Comparison of ENCODE assay signal across 21 mouse cellular contexts in genomic region chr10:117910426-117910825, GRCm38 (mm10).
A peak's percentile ranks its signal among the peaks of the same experiment; 100 is the strongest.
DNase-seq lines count a peak whose midpoint lies in the region; TF ChIP-seq lines count a peak whose summit lies in the region.
"Had no signal": no experiment of that assay in that cellular context is flagged by ENCODE, and none has a peak within 500 bp of the region (broad histone marks: within the 10 kb centered on the region; RNA-seq: fewer than 3 reads in every experiment).

No protein-coding gene starts in this region.

- TF ChIP-seq CTCF in spleen, adult 2 months (IDR thresholded peaks at IDR 0.05; ENCODE audit: extremely low read depth, insufficient read depth, insufficient read length, insufficient replicate concordance), result no peak
- TF ChIP-seq CTCF in ES-Bruce4 (IDR thresholded peaks at IDR 0.05; ENCODE audit: low read depth, low read length), result no peak

- no peaks in the 10 kb centered on the region for H3K9me3 ChIP-seq in ES-Bruce4 (replicated peaks; ENCODE audit: control insufficient read depth, insufficient read depth, low read length, poor library complexity, severe bottlenecking)
- H3K9me3 ChIP-seq in midbrain, embryonic 10.5 days (replicated peaks), result no peaks in the 10 kb centered on the region
- H3K9me3 ChIP-seq: embryonic facial prominence, embryonic 12.5 days; forebrain, embryonic 12.5 days; heart, embryonic 15.5 days; hindbrain, embryonic 13.5 days had no signal

- TF ChIP-seq POLR2A in spleen, adult 2 months (IDR thresholded peaks at IDR 0.05; ENCODE audit: low read depth, low read length), result no peak
- TF ChIP-seq POLR2A in ES-Bruce4 (IDR thresholded peaks at IDR 0.05; ENCODE audit: insufficient read depth, low read length), result no peak

- H3K9ac ChIP-seq in ES-Bruce4 (ENCODE audit: low read depth, poor library complexity, severe bottlenecking), result no peak overlapping the region
- H3K9ac ChIP-seq: embryonic facial prominence, embryonic 12.5 days; forebrain, embryonic 12.5 days; heart, embryonic 15.5 days; hindbrain, embryonic 13.5 days had no signal

- DNase-seq in spleen, adult 2 months (ENCODE audit: low read depth in 1 of 2, low spot score in 2 of 2), result peak; percentile 31 to 61
- DNase-seq in spleen, postnatal 10 days (ENCODE audit: low spot score in 2 of 2), result no peak
- DNase-seq in induced T-regulatory cell, adult 2 months (ENCODE audit: low read depth), result peak; percentile 89
- DNase-seq in embryo, embryonic 10.5 days (ENCODE audit: low spot score), result no peak
- no peak for DNase-seq in thymus, postnatal 4 days
- no peak for DNase-seq in midbrain, embryonic 10.5 days (ENCODE audit: low spot score)
- DNase-seq: adrenal gland, postnatal 14 days; cerebellum, adult 9-11 months; gastrocnemius, adult 2 months; heart, postnatal 36 days; kidney, adult 8-10 months; kidney, postnatal 10 days; lung, postnatal 4 days; right cerebral cortex, postnatal 14 days; thymus, adult 18-20 months had no signal

- TF ChIP-seq EP300 in ES-Bruce4 (IDR thresholded peaks at IDR 0.05; ENCODE audit: insufficient read depth, low read depth, low read length), result no peak

- peaks cover 14% of the 10 kb centered on the region; the same call in 1 of the 2 replicates for H3K4me1 ChIP-seq in spleen, adult 2 months (ENCODE audit: control insufficient read depth, insufficient read depth, insufficient read length)
- peaks cover 7% of the 10 kb centered on the region for H3K4me1 ChIP-seq in ES-Bruce4 (ENCODE audit: control insufficient read depth, insufficient read depth, low read length)
- H3K4me1 ChIP-seq in midbrain, embryonic 10.5 days, result peaks cover 20% of the 10 kb centered on the region

- no peaks in the 10 kb centered on the region for H3K27me3 ChIP-seq in spleen, adult 2 months (ENCODE audit: control insufficient read depth, insufficient read depth, low read length)
- H3K27me3 ChIP-seq in ES-Bruce4 (ENCODE audit: control insufficient read depth, insufficient read depth, low read length, poor library complexity, severe bottlenecking), result no peaks in the 10 kb centered on the region
- H3K27me3 ChIP-seq in midbrain, embryonic 10.5 days (ENCODE audit: low read depth, poor library complexity, severe bottlenecking), result no peaks in the 10 kb centered on the region
- H3K27me3 ChIP-seq: embryonic facial prominence, embryonic 12.5 days; forebrain, embryonic 12.5 days; heart, embryonic 15.5 days; hindbrain, embryonic 13.5 days had no signal

- H3K27ac ChIP-seq in spleen, adult 2 months (ENCODE audit: insufficient read depth, low read length), result peak overlapping the region; percentile 70
- H3K27ac ChIP-seq in ES-Bruce4 (ENCODE audit: insufficient read depth, low read length), result 0 out of 2 replicates have a peak overlapping the region, but pooled peaks have one; percentile 17
- no peak overlapping the region for H3K27ac ChIP-seq in midbrain, embryonic 10.5 days (replicated peaks)
- H3K27ac ChIP-seq: embryonic facial prominence, embryonic 12.5 days; forebrain, embryonic 12.5 days; heart, embryonic 15.5 days; hindbrain, embryonic 13.5 days had no signal

- H3K36me3 ChIP-seq in spleen, adult 2 months (ENCODE audit: control insufficient read depth, insufficient read depth, low read length), result no peaks in the 10 kb centered on the region
- no peaks in the 10 kb centered on the region for H3K36me3 ChIP-seq in ES-Bruce4 (ENCODE audit: control insufficient read depth, insufficient read depth, low read length, poor library complexity, severe bottlenecking)
- no peaks in the 10 kb centered on the region for H3K36me3 ChIP-seq in midbrain, embryonic 10.5 days
- H3K36me3 ChIP-seq: embryonic facial prominence, embryonic 12.5 days; forebrain, embryonic 12.5 days; heart, embryonic 15.5 days; hindbrain, embryonic 13.5 days had no signal

- WGBS in spleen, adult 2 months, result 49% methylated on average over 7 of the region's 7 CpGs
- WGBS in midbrain, embryonic 10.5 days, result 89% methylated on average over 7 of the region's 7 CpGs

- H3K4me3 ChIP-seq in spleen, adult 2 months (ENCODE audit: extremely low read depth, insufficient read depth, insufficient read length), result no peak overlapping the region
- no peak overlapping the region for H3K4me3 ChIP-seq in ES-Bruce4 (ENCODE audit: low read depth, low read length)
- no peak overlapping the region for H3K4me3 ChIP-seq in midbrain, embryonic 10.5 days
- H3K4me3 ChIP-seq: embryonic facial prominence, embryonic 12.5 days; erythroblast, embryonic 14.5 days; forebrain, embryonic 12.5 days; gastrocnemius, adult 2 months; heart, embryonic 15.5 days; hindbrain, embryonic 13.5 days had no signal

Comparison
In these comparisons a context has a peak if more than half of its experiments do, and no peak if none do; other contexts are left out.
1. DNase-seq: peak in spleen, adult 2 months (2 of 2) and induced T-regulatory cell, adult 2 months (single experiment); none in spleen, postnatal 10 days (0 of 2), embryo, embryonic 10.5 days (single experiment), thymus, postnatal 4 days (single experiment) and midbrain, embryonic 10.5 days (single experiment).